Mouse (Mus musculus): ENCODE results near the gene Gpr83. TPM values are rescaled to one million over a fixed set of nuclear protein-coding genes. Genes with fewer than 3 reads are reported as not detected.

The Gpr83 gene
- polyA plus RNA-seq, 1 experiment from 2014 or later: 3.0 TPM

- Histone ChIP-seq H3K9ac (ENCODE audit: low read length) (no peak overlapping the region), H3K4me3 (ENCODE audit: low read length) (no peak overlapping the region), H3K27me3 (ENCODE audit: control insufficient read depth, insufficient read depth, low read length) (no peaks in the 10 kb centered on the region), H3K4me2 (ENCODE audit: low read depth, low read length) (no peak overlapping the region), H3K36me3 (ENCODE audit: control insufficient read depth, insufficient read depth) (no peaks in the 10 kb centered on the region), H3K4me1 (ENCODE audit: control insufficient read depth, insufficient read depth, low read length) (no peaks in the 10 kb centered on the region), H3K27ac (ENCODE audit: low read length) (no peak overlapping the region), H3K9me3 (replicated peaks; ENCODE audit: control insufficient read depth, low read length) (peaks cover 6% of the 10 kb centered on the region; the same call in 1 of the 2 replicates)
- ATAC-seq (replicated peaks; ENCODE audit: extremely low read depth, insufficient read depth, low FRiP score): no peak
- 71% methylated on average over 9 of the region's 9 CpGs for WGBS
Observed at GRCm38 (mm10) chr9:14893388-14893787, 33.4 kb downstream of the Gpr83 start.

DNA sequence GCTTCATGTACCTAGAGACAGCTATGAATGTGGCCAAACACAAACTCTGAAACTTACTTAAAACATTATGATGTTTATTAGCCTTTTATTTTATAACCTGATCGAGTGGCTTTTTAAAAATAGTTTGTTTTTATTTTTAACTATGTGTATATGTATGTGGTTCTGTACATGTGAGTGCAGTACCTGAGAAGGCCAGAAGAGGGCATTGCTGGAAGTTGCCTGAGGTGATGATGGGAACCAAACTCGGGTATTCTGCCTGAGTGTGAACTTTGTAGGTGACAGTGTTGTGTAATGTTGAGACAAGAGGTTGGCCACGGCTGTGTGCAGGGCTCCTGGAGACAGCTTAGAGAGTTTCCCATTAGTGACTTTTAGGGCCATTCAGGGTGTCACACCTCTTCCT, 34.6 kb downstream of the Gpr83 start:
- Histone ChIP-seq H3K4me2 (ENCODE audit: low read depth, low read length) (no peak overlapping the region), H3K9ac (ENCODE audit: low read length) (no peak overlapping the region), H3K27ac (ENCODE audit: low read length) (no peak overlapping the region), H3K36me3 (ENCODE audit: control insufficient read depth, insufficient read depth) (no peaks in the 10 kb centered on the region), H3K4me1 (ENCODE audit: control insufficient read depth, insufficient read depth, low read length) (no peaks in the 10 kb centered on the region), H3K4me3 (ENCODE audit: low read length) (no peak overlapping the region), H3K27me3 (ENCODE audit: control insufficient read depth, insufficient read depth, low read length) (no peaks in the 10 kb centered on the region), H3K9me3 (replicated peaks; ENCODE audit: control insufficient read depth, low read length) (peaks cover 6% of the 10 kb centered on the region; the same call in 1 of the 2 replicates)
- WGBS: 74% methylated on average over 3 of the region's 3 CpGs
- no peak for ATAC-seq (replicated peaks; ENCODE audit: extremely low read depth, insufficient read depth, low FRiP score)

GRCm38 (mm10) chr9:14895237-14895835, 35.3 kb downstream of the Gpr83 start:
- Histone ChIP-seq H3K27me3 (ENCODE audit: control insufficient read depth, insufficient read depth, low read length) (no peaks in the 10 kb centered on the region), H3K36me3 (ENCODE audit: control insufficient read depth, insufficient read depth) (no peaks in the 10 kb centered on the region), H3K4me3 (ENCODE audit: low read length) (no peak overlapping the region), H3K27ac (ENCODE audit: low read length) (no peak overlapping the region), H3K4me2 (ENCODE audit: low read depth, low read length) (no peak overlapping the region), H3K9me3 (replicated peaks; ENCODE audit: control insufficient read depth, low read length) (peaks cover 6% of the 10 kb centered on the region; the same call in 1 of the 2 replicates), H3K9ac (ENCODE audit: low read length) (no peak overlapping the region), H3K4me1 (ENCODE audit: control insufficient read depth, insufficient read depth, low read length) (no peaks in the 10 kb centered on the region)
- 64% methylated on average over 7 of the region's 7 CpGs for whole genome bisulfite sequencing
- no peak for ATAC-seq (replicated peaks; ENCODE audit: extremely low read depth, insufficient read depth, low FRiP score)

DNA sequence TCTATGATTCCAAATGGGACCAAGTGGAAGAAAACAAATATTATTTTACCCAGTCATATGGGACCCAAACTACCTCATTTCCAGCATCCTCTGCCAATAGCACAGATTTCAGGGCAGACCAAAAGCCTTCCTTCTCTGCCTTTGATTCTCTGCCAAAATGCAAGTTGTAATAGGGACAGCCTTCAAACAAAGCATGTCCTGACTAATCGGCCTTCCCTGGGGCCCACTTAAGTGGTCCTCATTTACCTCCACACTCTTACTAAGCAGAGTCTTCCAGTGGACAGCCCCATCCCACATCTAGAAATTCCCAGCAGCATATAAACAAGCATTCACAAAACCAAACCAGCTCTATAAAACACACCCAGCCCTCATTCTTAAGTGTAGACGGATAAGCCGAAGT, 37.1 kb downstream of the Gpr83 start:
- Histone ChIP-seq H3K4me1 (ENCODE audit: control insufficient read depth, insufficient read depth, low read length) (no peaks in the 10 kb centered on the region), H3K27ac (ENCODE audit: low read length) (no peak overlapping the region), H3K4me2 (ENCODE audit: low read depth, low read length) (no peak overlapping the region), H3K9me3 (replicated peaks; ENCODE audit: control insufficient read depth, low read length) (peaks cover 6% of the 10 kb centered on the region; the same call in 1 of the 2 replicates), H3K27me3 (ENCODE audit: control insufficient read depth, insufficient read depth, low read length) (no peaks in the 10 kb centered on the region), H3K36me3 (ENCODE audit: control insufficient read depth, insufficient read depth) (no peaks in the 10 kb centered on the region), H3K9ac (ENCODE audit: low read length) (no peak overlapping the region), H3K4me3 (ENCODE audit: low read length) (no peak overlapping the region)
- ATAC-seq (replicated peaks; ENCODE audit: extremely low read depth, insufficient read depth, low FRiP score): no peak
- 64% methylated on average over 3 of the region's 3 CpGs for WGBS

DNA sequence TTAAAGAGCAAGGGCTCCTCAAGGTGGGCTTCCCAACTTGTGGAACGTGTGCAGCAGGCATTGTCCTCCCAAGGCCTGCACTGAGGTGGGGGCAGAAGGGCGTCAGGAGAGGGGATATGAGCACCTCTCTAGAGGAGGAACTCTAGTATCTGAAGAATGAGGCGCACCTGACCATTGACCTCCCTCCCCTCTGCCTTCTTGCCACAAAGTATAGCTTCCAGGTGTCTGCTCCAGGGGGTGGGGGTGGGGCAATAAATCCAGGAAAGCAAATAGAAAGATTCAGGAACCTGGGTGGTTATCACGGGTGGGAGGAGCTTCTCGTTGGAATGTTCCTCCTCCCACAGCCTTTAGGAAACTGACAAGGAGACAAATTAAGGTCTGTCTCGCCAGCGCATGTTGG, 41.7 kb downstream of the Gpr83 start:
- Histone ChIP-seq H3K36me3 (ENCODE audit: control insufficient read depth, insufficient read depth) (no peaks in the 10 kb centered on the region), H3K4me2 (ENCODE audit: low read depth, low read length) (no peak overlapping the region), H3K9me3 (replicated peaks; ENCODE audit: control insufficient read depth, low read length) (no peaks in the 10 kb centered on the region), H3K27ac (ENCODE audit: low read length) (no peak overlapping the region), H3K27me3 (ENCODE audit: control insufficient read depth, insufficient read depth, low read length) (no peaks in the 10 kb centered on the region), H3K9ac (ENCODE audit: low read length) (no peak overlapping the region), H3K4me3 (ENCODE audit: low read length) (no peak overlapping the region), H3K4me1 (ENCODE audit: control insufficient read depth, insufficient read depth, low read length) (peaks cover 17% of the 10 kb centered on the region)
- no peak for ATAC-seq (replicated peaks; ENCODE audit: extremely low read depth, insufficient read depth, low FRiP score)
- WGBS: 52% methylated on average over 7 of the region's 7 CpGs

DNA sequence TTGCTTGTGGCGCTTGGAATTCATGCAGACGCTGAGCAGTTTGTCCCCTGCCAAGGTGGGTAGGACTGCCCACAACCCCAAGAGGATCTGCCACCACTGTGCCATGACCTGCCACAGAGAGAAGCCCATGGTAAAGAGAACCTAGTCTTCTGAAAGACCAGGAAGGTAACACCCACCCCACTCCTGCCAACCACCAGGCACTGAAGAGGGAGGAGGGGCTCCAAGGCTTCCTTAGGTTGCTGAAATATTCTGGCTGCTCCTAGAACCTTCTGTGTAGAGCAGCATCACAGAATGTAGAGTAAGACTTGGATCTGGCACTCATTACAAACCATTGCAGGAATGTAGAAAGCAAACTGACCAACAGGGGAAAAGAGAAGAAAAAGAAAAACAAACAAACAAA, 42.4 kb downstream of the Gpr83 start:
- WGBS: 92% methylated on average over 2 of the region's 2 CpGs
- Histone ChIP-seq H3K27me3 (ENCODE audit: control insufficient read depth, insufficient read depth, low read length) (no peaks in the 10 kb centered on the region), H3K9ac (ENCODE audit: low read length) (no peak overlapping the region), H3K27ac (ENCODE audit: low read length) (no peak overlapping the region), H3K4me1 (ENCODE audit: control insufficient read depth, insufficient read depth, low read length) (peaks cover 18% of the 10 kb centered on the region), H3K9me3 (replicated peaks; ENCODE audit: control insufficient read depth, low read length) (no peaks in the 10 kb centered on the region), H3K4me2 (ENCODE audit: low read depth, low read length) (no peak overlapping the region), H3K36me3 (ENCODE audit: control insufficient read depth, insufficient read depth) (no peaks in the 10 kb centered on the region), H3K4me3 (ENCODE audit: low read length) (no peak overlapping the region)
- no peak for ATAC-seq (replicated peaks; ENCODE audit: extremely low read depth, insufficient read depth, low FRiP score)

GRCm38 (mm10) chr9:14903006-14903405, 43.0 kb downstream of the Gpr83 start:
- WGBS: 77% methylated on average over 3 of the region's 3 CpGs
- no peaks in the 10 kb centered on the region for H3K9me3 ChIP-seq (replicated peaks; ENCODE audit: control insufficient read depth, low read length)
- H3K27me3 ChIP-seq (ENCODE audit: control insufficient read depth, insufficient read depth, low read length): no peaks in the 10 kb centered on the region
- peak overlapping the region; percentile 30; the same call in 1 of the 2 replicates for H3K27ac ChIP-seq (ENCODE audit: low read length)
- no peaks in the 10 kb centered on the region for H3K36me3 ChIP-seq (ENCODE audit: control insufficient read depth, insufficient read depth)
- no peak overlapping the region for H3K4me2 ChIP-seq (ENCODE audit: low read depth, low read length)
- H3K4me3 ChIP-seq (ENCODE audit: low read length): no peak overlapping the region
- no peak overlapping the region for H3K9ac ChIP-seq (ENCODE audit: low read length)
- no peak for ATAC-seq (replicated peaks; ENCODE audit: extremely low read depth, insufficient read depth, low FRiP score)
- peaks cover 24% of the 10 kb centered on the region for H3K4me1 ChIP-seq (ENCODE audit: control insufficient read depth, insufficient read depth, low read length)

- no peak within 1 kb of the TSS for H3K4me2 ChIP-seq (ENCODE audit: low read depth, low read length)
- H3K4me3 ChIP-seq (ENCODE audit: low read length): no peak within 1 kb of the TSS
- no peaks in the 10 kb centered on the region for H3K9me3 ChIP-seq (replicated peaks; ENCODE audit: control insufficient read depth, low read length)
- peak; percentile 33 for ATAC-seq (replicated peaks; ENCODE audit: extremely low read depth, insufficient read depth, low FRiP score)
- peak within 1 kb of the TSS; percentile 30; the same call in 1 of the 2 replicates for H3K27ac ChIP-seq (ENCODE audit: low read length)
- no peaks in the 10 kb centered on the region for H3K27me3 ChIP-seq (ENCODE audit: control insufficient read depth, insufficient read depth, low read length)
- 43% methylated on average over 11 of the region's 11 CpGs for WGBS
- H3K4me1 ChIP-seq (ENCODE audit: control insufficient read depth, insufficient read depth, low read length): peaks cover 26% of the 10 kb centered on the region
- no peak within 1 kb of the TSS for H3K9ac ChIP-seq (ENCODE audit: low read length)
- no peaks in the 10 kb centered on the region for H3K36me3 ChIP-seq (ENCODE audit: control insufficient read depth, insufficient read depth)
Observed at GRCm38 (mm10) chr9:14903581-14904378, 43.8 kb downstream of the Gpr83 start, which contains the start of gene Izumo1r. Gene Izumo1r, minus strand, starts transcription at chr9:14903949.
